Mouse (Mus musculus) G1E (cell line): Measurements from ENCODE around the gene Rps10.

Source experiments
- CTCF ChIP-seq: IDR thresholded peaks from 2 replicates; pipeline ENCODE4 v1.5.1; 2012; ENCODE audit warnings: low read depth, low read length, inconsistent platforms, mixed read lengths
- GATA1 ChIP-seq: IDR thresholded peaks from 2 replicates; pipeline ENCODE4 v1.6.1; 2012; ENCODE audit warnings: borderline replicate concordance, low read length, inconsistent platforms, mixed read lengths
- GATA2 ChIP-seq: IDR thresholded peaks from 2 replicates; pipeline ENCODE4 v1.6.1; 2012; ENCODE audit warnings: low read depth, low read length, inconsistent platforms, borderline replicate concordance
- POLR2AphosphoS5 ChIP-seq: IDR thresholded peaks from 2 replicates; pipeline ENCODE4 v1.6.1; 2012; ENCODE audit warnings: low read depth, low read length, inconsistent platforms; ENCODE audit not compliant: insufficient replicate concordance
- TAL1 ChIP-seq: conservative IDR thresholded peaks from 2 replicates; pipeline ENCODE4 v1.6.1; 2012; ENCODE audit warnings: low read depth, low read length, inconsistent platforms, mixed read lengths

- TF ChIP-seq CTCF = no peak
- TF ChIP-seq POLR2AphosphoS5 = no peak
- TF ChIP-seq GATA1 = no peak
- TF ChIP-seq TAL1 = no peak
- no peak for TF ChIP-seq GATA2
Observed at GRCm38 (mm10) chr17:27684886-27685549, 48.5 kb upstream of the Rps10 start.
